Mouse (Mus musculus) olfactory bulb, adult 2 months (tissue): ENCODE data around the gene Zfp719.

Experiments
- CTCF ChIP-seq: fragments of 200-500 bp; IDR thresholded peaks from 2 replicates; pipeline ENCODE4 v1.5.1; 2012; ENCODE audit warnings: low read depth, mild to moderate bottlenecking, low read length, moderate library complexity; ENCODE audit not compliant: insufficient read depth
- POLR2A ChIP-seq: fragments of 200-500 bp; IDR thresholded peaks from 2 replicates; pipeline ENCODE4 v1.6.1; 2012; ENCODE audit warnings: mild to moderate bottlenecking, low read depth, low read length, moderate library complexity; ENCODE audit not compliant: insufficient read depth

- no peak for TF ChIP-seq CTCF
- TF ChIP-seq POLR2A = no peak
Measured at GRCm38 (mm10) chr7:43554550-43554949, 24.9 kb upstream of the Zfp719 start.
